Mouse (Mus musculus): Measurements from ENCODE around the gene Uqcc2. TPM values are rescaled to one million over a fixed set of nuclear protein-coding genes. Genes with fewer than 3 reads are reported as not detected.

Gene Uqcc2
- total RNA-seq (2021) = 100 to 1,000 TPM; 182 to 220 TPM
- long read RNA-seq, experiment 1, transcript Uqcc2-201 (4 exons, 500 nt) = major isoform, 71 of 72 reads
- long read RNA-seq, experiment 1, partial matches to known transcripts = 1 of 72 reads
- long read RNA-seq, experiment 1, other reads (novel, unspliced or antisense) = 0 of 72 reads
- long read RNA-seq, experiment 2, transcript Uqcc2-201 (4 exons, 500 nt) = major isoform, 107 of 111 reads
- long read RNA-seq, experiment 2, partial matches to known transcripts = 4 of 111 reads
- long read RNA-seq, experiment 2, other reads (novel, unspliced or antisense) = 0 of 111 reads

DNA sequence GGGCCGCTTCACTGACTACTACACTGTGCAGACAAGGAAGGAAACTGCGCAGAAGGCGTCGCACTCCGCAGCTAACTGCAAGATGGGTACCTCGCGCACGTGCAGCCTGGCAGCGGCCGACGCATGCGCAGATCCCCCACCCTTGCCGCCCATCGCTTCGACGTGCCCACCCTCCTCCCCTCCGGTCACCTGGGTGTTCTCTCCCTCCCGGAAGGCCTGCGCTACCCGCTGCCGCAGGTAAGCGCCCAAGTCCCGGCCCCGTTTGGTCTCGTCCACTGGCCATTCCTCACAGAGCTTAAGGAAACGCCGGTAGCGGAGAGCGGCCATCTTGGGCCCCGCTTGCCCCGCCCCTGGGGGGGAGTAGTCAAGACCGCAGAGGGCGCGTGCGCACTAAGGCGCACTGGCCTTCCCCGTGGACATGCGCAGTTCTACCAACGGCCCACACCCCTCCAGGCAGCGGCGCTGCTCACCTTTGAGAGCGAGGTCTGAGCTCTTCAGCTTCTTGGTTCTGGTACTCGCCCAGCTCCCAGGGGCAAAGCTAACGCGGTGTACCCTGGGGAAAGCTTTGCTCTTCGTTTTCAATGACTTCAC lies at the start of gene Uqcc2:
Gene Uqcc2 (minus strand): TSS at position 366 of the 591 bp plus-strand sequence.
- Histone ChIP-seq H3K27ac (peak within 1 kb of the TSS; percentile 94), H3K4me3 (peak within 1 kb of the TSS; percentile 79)
- peak; percentile 74 for TF ChIP-seq CTCF (conservative IDR thresholded peaks at IDR 0.05)
- DNase-seq (ENCODE audit: low spot score in 2 of 2) = peak; percentile 97 to 98

- Histone ChIP-seq H3K4me3 (no peak overlapping the region), H3K27ac (no peak overlapping the region)
- DNase-seq (ENCODE audit: low spot score in 2 of 2) = no peak
- no peak for TF ChIP-seq CTCF (conservative IDR thresholded peaks at IDR 0.05)
Observed at GRCm38 (mm10) chr17:27182401-27182800, 48.7 kb upstream of the Uqcc2 start.

- no peak for DNase-seq (ENCODE audit: low spot score in 2 of 2)
- no peak overlapping the region for H3K27ac ChIP-seq
- H3K4me3 ChIP-seq = no peak overlapping the region
- TF ChIP-seq CTCF (conservative IDR thresholded peaks at IDR 0.05) = peak; percentile 49
Observed at GRCm38 (mm10) chr17:27181666-27182065, 48.0 kb upstream of the Uqcc2 start.

GRCm38 (mm10) chr17:27179681-27180280 lies 46.1 kb upstream of the Uqcc2 start:
- TF ChIP-seq CTCF (conservative IDR thresholded peaks at IDR 0.05) = no peak
- DNase-seq (ENCODE audit: low spot score in 2 of 2) = no peak
- Histone ChIP-seq H3K4me3 (no peak overlapping the region), H3K27ac (no peak overlapping the region)

DNA sequence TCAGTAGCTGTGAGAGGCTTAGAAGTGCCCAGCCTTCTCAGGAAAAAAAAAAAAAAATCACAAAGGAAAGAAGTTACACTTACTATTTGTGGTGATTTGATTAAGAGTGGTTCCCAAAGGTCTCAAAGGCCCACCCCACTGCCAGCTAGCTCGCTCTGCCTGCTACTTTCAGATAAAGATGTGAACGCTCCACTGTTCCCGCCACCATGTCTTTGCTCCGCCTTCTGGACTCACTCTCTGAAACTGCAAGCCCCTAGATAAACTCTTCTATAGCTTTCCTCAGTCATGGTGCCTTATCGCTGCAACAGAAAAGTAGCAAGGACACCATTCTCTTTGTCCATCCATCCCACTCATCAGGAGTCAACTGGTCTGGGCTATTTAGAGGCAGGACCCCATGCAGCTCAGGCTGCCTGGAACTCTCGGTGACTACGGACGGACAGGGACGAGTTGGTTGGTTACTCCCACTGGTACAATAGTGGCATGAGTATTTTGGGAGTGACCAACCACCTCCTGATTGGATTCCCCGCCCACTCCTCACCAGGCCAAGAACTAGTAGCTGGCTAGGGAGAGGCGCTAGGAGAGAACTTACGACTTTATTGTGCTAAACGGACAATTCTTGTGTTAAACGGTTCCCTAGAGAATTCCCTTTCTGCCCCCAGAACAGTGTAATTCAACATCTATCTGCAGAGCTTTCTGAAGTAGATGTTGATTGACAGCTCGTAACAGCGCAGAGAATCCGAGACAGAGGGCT lies 44.9 kb upstream of the Uqcc2 start:
- no peak for DNase-seq (ENCODE audit: low spot score in 2 of 2)
- Histone ChIP-seq H3K4me3 (no peak overlapping the region), H3K27ac (no peak overlapping the region)
- TF ChIP-seq CTCF (conservative IDR thresholded peaks at IDR 0.05) = no peak

- no peak for TF ChIP-seq CTCF (conservative IDR thresholded peaks at IDR 0.05)
Observed at GRCm38 (mm10) chr17:27178019-27178418, 44.3 kb upstream of the Uqcc2 start.

DNA sequence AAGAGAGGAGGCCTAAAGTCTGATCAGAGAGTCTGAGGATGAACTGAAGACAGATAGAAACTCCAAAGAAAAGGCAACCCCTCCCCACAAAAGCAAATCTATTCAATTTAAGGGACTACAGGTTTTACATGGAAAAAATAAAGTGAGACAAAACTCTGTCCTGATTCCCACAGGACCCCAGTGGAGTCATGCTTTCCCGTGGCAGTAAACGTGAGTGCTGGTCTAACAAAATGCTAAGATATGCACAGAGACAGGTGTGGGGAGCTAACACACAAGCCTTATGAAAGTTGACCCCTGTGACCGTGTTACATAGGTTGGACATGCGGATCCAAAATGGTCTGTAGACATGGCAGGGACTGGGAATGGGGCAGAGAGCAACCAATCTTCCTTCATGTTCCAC lies 43.0 kb upstream of the Uqcc2 start:
- DNase-seq (ENCODE audit: low spot score in 2 of 2) = no peak
- H3K4me3 ChIP-seq = no peak overlapping the region

More at GRCm38 (mm10) chr17:27178019-27178418, 44.3 kb upstream of the Uqcc2 start:
- DNase-seq (ENCODE audit: low spot score in 2 of 2) = no peak
- no peak overlapping the region for H3K4me3 ChIP-seq
- H3K27ac ChIP-seq = no peak overlapping the region

GRCm38 (mm10) chr17:27176287-27176686 lies 42.6 kb upstream of the Uqcc2 start:
- Histone ChIP-seq H3K27ac (no peak overlapping the region), H3K4me3 (no peak overlapping the region)
- no peak for TF ChIP-seq CTCF (conservative IDR thresholded peaks at IDR 0.05)
- no peak for DNase-seq (ENCODE audit: low spot score in 2 of 2)

More for the DNA sequence above, 43.0 kb upstream of the Uqcc2 start:
- no peak overlapping the region for H3K27ac ChIP-seq
- TF ChIP-seq CTCF (conservative IDR thresholded peaks at IDR 0.05) = no peak

DNA sequence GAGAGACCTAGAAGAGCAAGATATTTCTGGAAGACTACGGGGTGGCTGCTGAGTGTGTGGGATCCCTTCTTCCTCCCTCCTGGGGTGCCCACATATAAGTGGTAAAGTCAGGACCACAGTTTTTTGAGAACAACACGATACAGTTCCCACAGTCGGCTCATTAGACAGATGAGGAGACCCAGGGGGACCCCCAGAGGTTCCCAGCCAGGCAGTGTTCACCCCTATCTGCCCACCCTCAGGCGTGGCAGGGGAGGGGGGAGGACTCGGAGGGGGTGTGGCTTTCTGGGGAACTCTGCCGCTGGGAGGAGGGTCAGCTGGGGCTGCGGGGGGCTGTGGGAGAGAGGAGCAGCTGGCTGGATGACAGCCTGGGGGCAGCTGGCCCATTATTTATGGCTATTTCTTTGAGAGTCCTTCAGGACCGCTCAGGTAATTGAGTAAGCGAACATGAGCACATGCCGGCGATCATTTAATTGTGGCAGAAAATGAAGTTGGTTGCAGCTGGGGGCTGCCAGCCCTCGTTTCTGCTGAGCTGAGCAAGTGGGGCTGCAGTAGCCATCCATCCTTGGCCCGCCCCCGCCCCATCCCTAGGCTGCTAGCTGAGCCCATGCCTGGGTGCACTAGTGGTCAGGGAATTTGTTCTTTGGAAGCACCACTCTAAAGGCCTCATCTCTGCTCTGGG lies 41.6 kb upstream of the Uqcc2 start:
- no peak for TF ChIP-seq CTCF (conservative IDR thresholded peaks at IDR 0.05)
- no peak overlapping the region for H3K27ac ChIP-seq
- no peak overlapping the region for H3K4me3 ChIP-seq
- DNase-seq (ENCODE audit: low spot score in 2 of 2) = no peak

GRCm38 (mm10) chr17:27173715-27174114 lies 40.0 kb upstream of the Uqcc2 start:
- no peak for TF ChIP-seq CTCF (conservative IDR thresholded peaks at IDR 0.05)

DNA sequence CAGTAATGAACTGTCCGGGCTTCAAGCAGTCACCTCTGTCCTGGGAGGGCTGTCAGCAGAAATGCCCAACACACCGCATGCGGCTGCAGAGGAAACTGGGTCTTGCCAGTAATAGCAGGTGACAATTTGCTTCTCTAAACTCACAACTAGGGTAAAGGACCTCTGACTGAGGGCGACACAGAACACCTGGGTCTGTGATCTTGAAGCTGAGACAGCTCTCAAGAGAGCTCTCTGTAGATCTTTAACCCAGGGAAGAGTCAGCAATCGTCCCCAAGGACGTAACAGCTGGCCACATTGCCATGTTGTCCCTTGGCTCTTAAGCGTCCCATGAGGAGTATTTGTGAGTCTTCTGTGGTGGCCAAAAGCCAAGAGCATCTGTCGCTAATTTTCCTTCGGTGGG lies 38.7 kb upstream of the Uqcc2 start:
- no peak for DNase-seq (ENCODE audit: low spot score in 2 of 2)
- Histone ChIP-seq H3K4me3 (no peak overlapping the region), H3K27ac (no peak overlapping the region)
- TF ChIP-seq CTCF (conservative IDR thresholded peaks at IDR 0.05) = no peak

More at GRCm38 (mm10) chr17:27173715-27174114, 40.0 kb upstream of the Uqcc2 start:
- Histone ChIP-seq H3K4me3 (no peak overlapping the region), H3K27ac (no peak overlapping the region)
- no peak for DNase-seq (ENCODE audit: low spot score in 2 of 2)

GRCm38 (mm10) chr17:27171121-27171520 lies 37.4 kb upstream of the Uqcc2 start:
- Histone ChIP-seq H3K27ac (no peak overlapping the region), H3K4me3 (no peak overlapping the region)
- no peak for DNase-seq (ENCODE audit: low spot score in 2 of 2)
- TF ChIP-seq CTCF (conservative IDR thresholded peaks at IDR 0.05) = no peak
